Mouse (Mus musculus) liver, embryonic 12.5 days (tissue): ENCODE results near the gene Cemip. TPM values are rescaled to one million over a fixed set of nuclear protein-coding genes. Genes with fewer than 3 reads are reported as not detected.

ENCODE experiments used
- ATAC-seq: fragments of 200-750 bp; cut with Nextera tagmentation; 2 replicates; pipeline ENCODE4 v1.8.0; 2017; ENCODE audit warnings: moderate number of reproducible peaks, mild to moderate bottlenecking, moderate library complexity
- H3K27ac ChIP-seq: fragments of 300-500 bp; sonication (generic); 2 replicates; pipeline ENCODE4 v1.5.1; 2016; ENCODE audit warnings: mild to moderate bottlenecking
- H3K27me3 ChIP-seq: fragments of 300-500 bp; sonication (generic); replicated peaks from 2 replicates; pipeline ENCODE4 v1.6.1; 2016; ENCODE audit warnings: mild to moderate bottlenecking, moderate library complexity
- H3K36me3 ChIP-seq: fragments of 300-500 bp; sonication (generic); 2 replicates; pipeline ENCODE4 v1.6.1; 2016; ENCODE audit warnings: mild to moderate bottlenecking, moderate library complexity
- H3K4me1 ChIP-seq: fragments of 300-500 bp; sonication (generic); 2 replicates; pipeline ENCODE4 v1.6.1; 2016
- H3K4me2 ChIP-seq: fragments of 300-500 bp; sonication (generic); 2 replicates; pipeline ENCODE4 v1.6.1; 2016; ENCODE audit warnings: mild to moderate bottlenecking, moderate library complexity
- H3K4me3 ChIP-seq: fragments of 300-500 bp; sonication (generic); 2 replicates; pipeline ENCODE4 v1.5.1; 2016; ENCODE audit warnings: mild to moderate bottlenecking, moderate library complexity
- H3K9ac ChIP-seq: fragments of 300-500 bp; sonication (generic); 2 replicates; pipeline ENCODE4 v1.6.1; 2016; ENCODE audit warnings: mild to moderate bottlenecking, moderate library complexity
- H3K9me3 ChIP-seq: fragments of 300-500 bp; sonication (generic); replicated peaks from 2 replicates; pipeline ENCODE4 v1.6.1; 2016; ENCODE audit warnings: mild to moderate bottlenecking, moderate library complexity
- WGBS: fragments of 180-500 bp; shearing (Covaris S2); methylation state at CpG from one replicate; pipeline ENCODE4 v1.1.7; 2016; ENCODE audit not compliant: insufficient replicate concordance; 5-methylcytosine and 5-hydroxymethylcytosine counted together
- polyA plus RNA-seq: library from polyadenylated mRNA; unstranded; fragments of >200 nt; fragmentation: Nextera tagmentation; extraction: Ambion mirVana; gene quantifications from 2 replicates; pipeline ENCODE4 v1.2.1, GENCODE M21; 2016

Cemip gene
- polyA plus RNA-seq, 1 experiment from 2014 or later: 0.05 TPM

- peak; percentile 80 for ATAC-seq
- Histone ChIP-seq H3K4me3 (peak overlapping the region; percentile 94), H3K27ac (peak overlapping the region; percentile 99), H3K27me3 (no peaks in the 10 kb centered on the region), H3K36me3 (peaks cover 41% of the 10 kb centered on the region), H3K9ac (peak overlapping the region; percentile 98), H3K9me3 (no peaks in the 10 kb centered on the region), H3K4me1 (peaks cover 80% of the 10 kb centered on the region), H3K4me2 (peak overlapping the region; percentile 96)
- WGBS: 2% methylated on average over 85 of the region's 91 CpGs
Observed at GRCm38 (mm10) chr7:83883276-83884020, 202.9 kb downstream of the Cemip start.

Other genes with a start within 250 kb of the Cemip start
- gene Tlnrd1, start 202.2 kb downstream of the Cemip start, polyA plus RNA-seq: 21.7 and 23.1 TPM in 2 replicates
- 71.4 and 76.5 TPM in 2 replicates for gene Mesd, start 202.0 kb downstream of the Cemip start, polyA plus RNA-seq
- 44.9 and 45.4 TPM in 2 replicates for gene Abhd17c, start 65.4 kb upstream of the Cemip start, polyA plus RNA-seq